Mouse (Mus musculus): Measurements from ENCODE around the gene Olfr654.

- no peak for TF ChIP-seq CTCF (IDR thresholded peaks at IDR 0.05; ENCODE audit: control insufficient read depth, insufficient read depth, insufficient read length)
- TF ChIP-seq USF1 (IDR thresholded peaks at IDR 0.05; ENCODE audit: low read depth): no peak
Observed at GRCm38 (mm10) chr7:104549833-104550232, 37.0 kb upstream of the Olfr654 start, which contains the start of gene Olfr651.
